Mouse (Mus musculus): Measurements from ENCODE around the gene Zrsr1. TPM values are rescaled to one million over a fixed set of nuclear protein-coding genes. Genes with fewer than 3 reads are reported as not detected.

Gene Zrsr1
- 1.9 and 2.2 TPM in 2 replicates for polyA plus RNA-seq (2014; fragmentation: Nextera tagmentation; extraction: Ambion mirVana)

- H3K4me3 ChIP-seq (ENCODE audit: control insufficient read depth in 1 of 2, insufficient read depth in 1 of 2, low read depth in 1 of 2, low read length in 2 of 2) = peak within 1 kb of the TSS; percentile 61 to 70
- no peaks in the 10 kb centered on the region for H3K27me3 ChIP-seq (ENCODE audit: control insufficient read depth, insufficient read depth, low read length)
- peaks cover 21% of the 10 kb centered on the region for H3K36me3 ChIP-seq (ENCODE audit: control insufficient read depth, insufficient read depth, low read length)
- peaks cover 2 to 14% of the 10 kb centered on the region in 2 experiments; a peak in 2 of 4 replicates for H3K4me1 ChIP-seq (ENCODE audit: control insufficient read depth in 2 of 2, insufficient read depth in 2 of 2, low read length in 2 of 2)
- H3K27ac ChIP-seq (replicated peaks in 1 of 2; ENCODE audit: control insufficient read depth in 1 of 2, insufficient read depth in 1 of 2, low read depth in 2 of 2, low read length in 2 of 2) = peak within 1 kb of the TSS; percentile 68 to 94; a peak in 3 of 4 replicates
- ATAC-seq (ENCODE audit: insufficient number of reproducible peaks, insufficient read depth, low FRiP score, low read depth) = peak; percentile 72
- peaks cover 32% of the 10 kb centered on the region for H3K9me3 ChIP-seq (ENCODE audit: control insufficient read depth, low read length)
- peak within 1 kb of the TSS; percentile 75 for H3K9ac ChIP-seq (ENCODE audit: low read length)
- WGBS = 53% methylated on average over 56 of the region's 56 CpGs
- peak within 1 kb of the TSS; percentile 80 for H3K4me2 ChIP-seq (ENCODE audit: low read length)
These were observed at the start of gene Zrsr1 for GRCm38 (mm10) chr11:22971835-22972709. Gene Zrsr1 (plus strand): TSS chr11:22972005.

DNA sequence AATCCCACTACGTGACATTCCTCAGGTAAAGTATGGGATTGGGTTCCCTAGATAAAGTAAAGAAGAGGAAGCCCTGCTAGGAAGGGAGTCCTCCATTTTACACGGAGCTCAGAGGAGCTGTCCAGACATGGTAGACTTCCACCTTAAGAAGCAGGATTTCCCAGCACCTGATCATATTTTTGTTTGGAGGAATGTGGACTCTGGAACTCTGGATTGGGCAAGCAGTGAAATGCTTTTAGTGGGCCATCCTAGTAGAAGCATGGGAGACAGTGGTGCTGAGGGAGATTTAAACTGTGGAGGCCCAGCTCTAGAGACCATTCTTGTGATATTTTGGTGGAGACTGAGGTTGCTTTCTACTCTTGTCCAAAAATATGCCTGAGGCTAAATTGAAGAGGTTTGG is 49.3 kb upstream of the Zrsr1 start:
- H3K4me3 ChIP-seq (ENCODE audit: control insufficient read depth in 1 of 2, insufficient read depth in 1 of 2, low read depth in 1 of 2, low read length in 2 of 2) = no peak overlapping the region
- no peaks in the 10 kb centered on the region for H3K27me3 ChIP-seq (ENCODE audit: control insufficient read depth, insufficient read depth, low read length)
- H3K27ac ChIP-seq (replicated peaks in 1 of 2; ENCODE audit: control insufficient read depth in 1 of 2, insufficient read depth in 1 of 2, low read depth in 2 of 2, low read length in 2 of 2) = no peak overlapping the region
- no peak for ATAC-seq (ENCODE audit: insufficient number of reproducible peaks, insufficient read depth, low FRiP score, low read depth)
- 69% methylated on average over 2 of the region's 2 CpGs for WGBS
- H3K4me1 ChIP-seq (ENCODE audit: control insufficient read depth in 2 of 2, insufficient read depth in 2 of 2, low read length in 2 of 2) = no peaks in the 10 kb centered on the region
- no peaks in the 10 kb centered on the region for H3K9me3 ChIP-seq (ENCODE audit: control insufficient read depth, low read length)
- H3K4me2 ChIP-seq (ENCODE audit: low read length) = no peak overlapping the region
- no peaks in the 10 kb centered on the region for H3K36me3 ChIP-seq (ENCODE audit: control insufficient read depth, insufficient read depth, low read length)
- H3K9ac ChIP-seq (ENCODE audit: low read length) = no peak overlapping the region

DNA sequence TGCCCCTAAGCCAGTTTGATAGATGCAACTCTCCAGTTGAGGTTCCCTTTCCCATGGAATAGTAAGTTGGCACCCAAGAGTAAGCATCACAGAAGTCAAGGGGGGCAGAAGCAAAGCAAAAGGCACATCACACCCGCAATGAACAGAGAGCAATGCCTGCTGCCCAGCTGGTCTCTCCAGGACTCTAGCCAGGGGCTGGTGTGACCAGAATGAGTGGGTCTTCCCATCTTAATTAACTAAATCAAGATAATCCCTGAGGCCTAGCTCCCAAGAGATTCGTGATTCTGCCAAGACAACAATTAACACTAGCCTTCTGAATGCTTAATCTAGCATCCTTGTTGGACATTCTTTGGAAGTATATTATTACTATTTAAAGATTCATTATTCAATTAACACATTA is 48.2 kb upstream of the Zrsr1 start:
- ATAC-seq (ENCODE audit: insufficient number of reproducible peaks, insufficient read depth, low FRiP score, low read depth) = no peak
- Histone ChIP-seq H3K9ac (ENCODE audit: low read length) (no peak overlapping the region), H3K27me3 (ENCODE audit: control insufficient read depth, insufficient read depth, low read length) (no peaks in the 10 kb centered on the region), H3K9me3 (ENCODE audit: control insufficient read depth, low read length) (no peaks in the 10 kb centered on the region), H3K4me2 (ENCODE audit: low read length) (no peak overlapping the region), H3K4me1 (ENCODE audit: control insufficient read depth in 2 of 2, insufficient read depth in 2 of 2, low read length in 2 of 2) (peaks cover 0 to 6% of the 10 kb centered on the region in 2 experiments; a peak in 1 of 4 replicates), H3K27ac (replicated peaks in 1 of 2; ENCODE audit: control insufficient read depth in 1 of 2, insufficient read depth in 1 of 2, low read depth in 2 of 2, low read length in 2 of 2) (no peak overlapping the region), H3K4me3 (ENCODE audit: control insufficient read depth in 1 of 2, insufficient read depth in 1 of 2, low read depth in 1 of 2, low read length in 2 of 2) (no peak overlapping the region), H3K36me3 (ENCODE audit: control insufficient read depth, insufficient read depth, low read length) (no peaks in the 10 kb centered on the region)
- 76% methylated on average over 2 of the region's 2 CpGs for WGBS

- no peak overlapping the region for H3K4me2 ChIP-seq (ENCODE audit: low read length)
- no peak overlapping the region for H3K9ac ChIP-seq (ENCODE audit: low read length)
- peaks cover 2 to 14% of the 10 kb centered on the region in 2 experiments; a peak in 2 of 4 replicates for H3K4me1 ChIP-seq (ENCODE audit: control insufficient read depth in 2 of 2, insufficient read depth in 2 of 2, low read length in 2 of 2)
- no peaks in the 10 kb centered on the region for H3K9me3 ChIP-seq (ENCODE audit: control insufficient read depth, low read length)
- H3K27ac ChIP-seq (replicated peaks in 1 of 2; ENCODE audit: control insufficient read depth in 1 of 2, insufficient read depth in 1 of 2, low read depth in 2 of 2, low read length in 2 of 2) = no peak overlapping the region
- H3K4me3 ChIP-seq (ENCODE audit: control insufficient read depth in 1 of 2, insufficient read depth in 1 of 2, low read depth in 1 of 2, low read length in 2 of 2) = no peak overlapping the region
- 62% methylated on average over 8 of the region's 8 CpGs for WGBS
- ATAC-seq (ENCODE audit: insufficient number of reproducible peaks, insufficient read depth, low FRiP score, low read depth) = no peak
- no peaks in the 10 kb centered on the region for H3K36me3 ChIP-seq (ENCODE audit: control insufficient read depth, insufficient read depth, low read length)
- H3K27me3 ChIP-seq (ENCODE audit: control insufficient read depth, insufficient read depth, low read length) = no peaks in the 10 kb centered on the region
These were observed 43.1 kb upstream of the Zrsr1 start for GRCm38 (mm10) chr11:22928586-22929169.

GRCm38 (mm10) chr11:22930129-22930528 is 41.7 kb upstream of the Zrsr1 start:
- H3K4me3 ChIP-seq (ENCODE audit: control insufficient read depth in 1 of 2, insufficient read depth in 1 of 2, low read depth in 1 of 2, low read length in 2 of 2) = no peak overlapping the region
- H3K9ac ChIP-seq (ENCODE audit: low read length) = no peak overlapping the region
- no peaks in the 10 kb centered on the region for H3K27me3 ChIP-seq (ENCODE audit: control insufficient read depth, insufficient read depth, low read length)
- peaks cover 2 to 14% of the 10 kb centered on the region in 2 experiments; a peak in 2 of 4 replicates for H3K4me1 ChIP-seq (ENCODE audit: control insufficient read depth in 2 of 2, insufficient read depth in 2 of 2, low read length in 2 of 2)
- H3K4me2 ChIP-seq (ENCODE audit: low read length) = no peak overlapping the region
- no peak overlapping the region for H3K27ac ChIP-seq (replicated peaks in 1 of 2; ENCODE audit: control insufficient read depth in 1 of 2, insufficient read depth in 1 of 2, low read depth in 2 of 2, low read length in 2 of 2)
- no peak for ATAC-seq (ENCODE audit: insufficient number of reproducible peaks, insufficient read depth, low FRiP score, low read depth)
- H3K36me3 ChIP-seq (ENCODE audit: control insufficient read depth, insufficient read depth, low read length) = no peaks in the 10 kb centered on the region
- whole genome bisulfite sequencing = 63% methylated on average over 2 of the region's 2 CpGs
- no peaks in the 10 kb centered on the region for H3K9me3 ChIP-seq (ENCODE audit: control insufficient read depth, low read length)

DNA sequence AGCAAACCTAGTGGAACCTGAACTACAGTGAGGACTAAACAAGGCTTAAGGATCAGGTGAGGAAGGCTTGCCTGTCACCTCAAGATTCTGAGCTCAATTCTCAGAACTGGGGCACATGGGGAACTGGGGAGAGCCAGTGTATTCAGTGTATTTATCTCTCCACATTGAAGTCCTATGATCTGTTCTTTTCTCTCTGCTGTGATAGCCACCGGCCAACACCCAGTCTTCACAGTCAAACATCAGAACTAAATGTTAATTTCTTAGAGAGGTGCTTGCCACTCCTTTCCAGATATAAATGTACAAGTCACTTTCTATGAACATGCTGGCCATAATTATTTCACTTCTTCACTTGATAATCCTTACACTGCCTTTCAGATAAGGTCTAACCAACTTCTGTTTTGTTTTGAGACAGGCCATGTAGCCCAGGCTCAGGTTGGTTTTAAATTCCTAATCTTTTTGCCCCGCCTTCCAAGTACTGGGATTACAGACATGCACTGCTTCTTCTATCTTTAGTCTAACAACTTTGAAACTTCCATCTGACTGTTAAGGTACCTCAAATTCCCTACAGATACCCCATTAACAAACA is 40.4 kb upstream of the Zrsr1 start:
- WGBS = 78% methylated on average over 2 of the region's 2 CpGs
- Histone ChIP-seq H3K36me3 (ENCODE audit: control insufficient read depth, insufficient read depth, low read length) (no peaks in the 10 kb centered on the region), H3K4me1 (ENCODE audit: control insufficient read depth in 2 of 2, insufficient read depth in 2 of 2, low read length in 2 of 2) (peaks cover 2 to 14% of the 10 kb centered on the region in 2 experiments; a peak in 2 of 4 replicates), H3K4me2 (ENCODE audit: low read length) (no peak overlapping the region), H3K27ac (replicated peaks in 1 of 2; ENCODE audit: control insufficient read depth in 1 of 2, insufficient read depth in 1 of 2, low read depth in 2 of 2, low read length in 2 of 2) (no peak overlapping the region), H3K9ac (ENCODE audit: low read length) (no peak overlapping the region), H3K27me3 (ENCODE audit: control insufficient read depth, insufficient read depth, low read length) (no peaks in the 10 kb centered on the region), H3K9me3 (ENCODE audit: control insufficient read depth, low read length) (no peaks in the 10 kb centered on the region), H3K4me3 (ENCODE audit: control insufficient read depth in 1 of 2, insufficient read depth in 1 of 2, low read depth in 1 of 2, low read length in 2 of 2) (no peak overlapping the region)
- ATAC-seq (ENCODE audit: insufficient number of reproducible peaks, insufficient read depth, low FRiP score, low read depth) = no peak

DNA sequence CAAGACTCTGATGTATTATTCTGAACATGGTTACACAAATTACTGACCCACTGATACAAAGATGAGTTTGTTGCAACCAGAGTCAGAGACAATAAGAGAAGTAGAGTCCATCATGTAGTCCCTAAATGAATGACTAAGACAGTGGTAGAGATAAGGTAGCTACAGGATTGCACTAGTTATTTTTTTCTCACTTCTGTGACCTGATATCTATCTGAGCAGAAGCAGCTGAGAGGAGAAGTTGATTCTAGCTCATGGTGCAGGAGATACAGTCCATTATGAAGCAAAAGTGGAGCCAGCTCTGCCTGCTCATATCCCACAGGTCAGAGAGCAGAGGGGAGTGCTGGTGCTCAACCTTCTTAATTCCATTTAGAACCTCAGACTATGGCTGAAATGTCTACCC is 39.6 kb upstream of the Zrsr1 start:
- Histone ChIP-seq H3K27ac (replicated peaks in 1 of 2; ENCODE audit: control insufficient read depth in 1 of 2, insufficient read depth in 1 of 2, low read depth in 2 of 2, low read length in 2 of 2) (no peak overlapping the region), H3K4me2 (ENCODE audit: low read length) (no peak overlapping the region), H3K4me3 (ENCODE audit: control insufficient read depth in 1 of 2, insufficient read depth in 1 of 2, low read depth in 1 of 2, low read length in 2 of 2) (no peak overlapping the region), H3K9me3 (ENCODE audit: control insufficient read depth, low read length) (no peaks in the 10 kb centered on the region), H3K36me3 (ENCODE audit: control insufficient read depth, insufficient read depth, low read length) (no peaks in the 10 kb centered on the region), H3K4me1 (ENCODE audit: control insufficient read depth in 2 of 2, insufficient read depth in 2 of 2, low read length in 2 of 2) (peaks cover 2 to 14% of the 10 kb centered on the region in 2 experiments; a peak in 2 of 4 replicates), H3K27me3 (ENCODE audit: control insufficient read depth, insufficient read depth, low read length) (no peaks in the 10 kb centered on the region), H3K9ac (ENCODE audit: low read length) (no peak overlapping the region)
- no peak for ATAC-seq (ENCODE audit: insufficient number of reproducible peaks, insufficient read depth, low FRiP score, low read depth)

All from heart, embryonic 14.5 days (tissue).